Mouse (Mus musculus): Measurements from ENCODE around the gene Kctd7.
A peak's percentile ranks its signal among the peaks of the same experiment; 100 is the strongest.

Gene Kctd7

DNA sequence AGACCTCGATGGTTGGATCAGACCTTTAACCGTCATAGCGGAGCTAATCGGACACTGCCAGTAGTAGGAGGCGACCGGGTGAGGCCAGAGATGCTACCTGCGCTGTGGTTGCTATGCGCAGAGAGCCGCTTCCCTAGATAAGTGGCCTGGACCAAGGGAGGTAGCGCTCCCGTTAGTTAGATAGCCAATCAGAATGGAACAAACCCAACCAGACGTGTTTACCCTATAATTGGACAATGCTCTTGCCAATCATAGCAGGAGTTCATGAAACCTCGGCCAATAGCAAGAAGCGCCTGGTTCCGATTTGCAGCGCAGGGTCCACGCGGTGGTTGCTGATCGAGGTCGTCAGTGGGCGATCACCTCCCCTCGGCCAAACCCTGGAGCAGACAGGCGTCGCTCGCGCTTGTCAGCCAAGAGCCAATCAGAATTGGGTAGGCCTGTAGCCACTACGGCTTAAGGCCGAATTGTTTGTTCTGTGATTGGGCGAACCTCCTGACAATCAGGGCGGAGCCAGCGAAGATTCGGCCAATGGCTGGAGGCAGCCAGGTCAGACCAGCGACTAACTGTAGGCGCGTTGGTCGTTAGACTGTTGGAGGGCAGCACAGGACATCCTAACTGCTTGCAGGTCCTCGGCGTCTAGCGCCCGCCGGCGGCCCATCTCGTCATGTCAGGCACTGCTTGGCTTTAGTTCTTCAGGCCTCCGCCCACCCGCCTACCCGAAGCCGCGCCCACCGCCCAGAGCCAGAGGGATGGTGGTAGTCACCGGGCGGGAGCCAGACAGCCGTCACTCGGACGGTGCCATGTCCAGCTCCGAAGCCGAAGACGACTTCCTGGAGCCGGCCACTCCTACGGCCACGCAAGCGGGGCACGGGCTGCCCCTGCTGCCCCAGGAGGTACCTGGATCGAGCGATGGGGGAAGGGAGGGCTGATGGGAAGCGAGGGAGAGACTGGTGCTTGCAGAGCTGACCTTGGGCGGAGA is at the start of gene Kctd7:
TSS of gene Kctd7 (plus strand) at position 528 of the 979 bp plus-strand sequence.
- peak; percentile 97 for DNase-seq (ENCODE audit: low spot score)

DNA sequence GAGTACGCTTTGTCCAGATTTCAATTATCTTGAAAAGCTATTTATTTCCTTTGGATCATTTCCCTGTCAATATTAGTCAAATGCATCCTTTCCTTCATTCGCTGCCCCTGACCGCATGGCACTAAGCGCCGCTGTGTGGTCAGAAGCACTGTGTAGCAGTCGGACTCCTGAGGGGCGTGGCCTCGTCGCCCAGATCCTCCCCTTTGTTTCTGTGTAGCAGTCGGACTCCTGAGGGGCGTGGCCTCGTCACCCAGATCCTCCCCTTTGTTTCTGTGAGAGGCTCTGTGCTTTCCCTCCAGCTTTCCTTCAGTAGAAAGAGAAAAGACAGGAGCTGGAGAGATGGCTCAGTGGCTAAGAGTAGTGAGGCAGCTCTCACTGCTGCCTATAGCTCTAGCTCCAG is 47.9 kb upstream of the Kctd7 start:
- no peak for DNase-seq (ENCODE audit: low spot score)

DNA sequence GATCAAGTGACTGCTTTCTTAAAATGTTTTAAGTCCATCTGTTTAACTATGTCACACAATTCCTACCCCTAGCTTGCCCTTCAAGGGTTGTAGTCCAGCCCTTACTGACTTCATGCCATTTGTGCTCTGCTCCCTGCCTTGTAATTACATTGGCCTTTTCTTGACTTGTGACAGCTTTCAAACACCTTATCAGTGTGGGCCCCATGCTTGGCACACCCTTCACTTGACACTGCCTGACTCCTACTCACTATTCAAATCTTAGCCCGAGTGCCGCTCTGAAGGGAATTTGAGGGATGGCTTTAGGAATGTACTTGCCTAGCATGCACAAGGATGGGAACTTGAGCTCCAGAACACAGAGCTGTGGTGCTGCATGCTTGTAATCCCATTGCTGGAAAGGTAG is 46.8 kb upstream of the Kctd7 start:
- DNase-seq (ENCODE audit: low spot score) = peak; percentile 64

DNA sequence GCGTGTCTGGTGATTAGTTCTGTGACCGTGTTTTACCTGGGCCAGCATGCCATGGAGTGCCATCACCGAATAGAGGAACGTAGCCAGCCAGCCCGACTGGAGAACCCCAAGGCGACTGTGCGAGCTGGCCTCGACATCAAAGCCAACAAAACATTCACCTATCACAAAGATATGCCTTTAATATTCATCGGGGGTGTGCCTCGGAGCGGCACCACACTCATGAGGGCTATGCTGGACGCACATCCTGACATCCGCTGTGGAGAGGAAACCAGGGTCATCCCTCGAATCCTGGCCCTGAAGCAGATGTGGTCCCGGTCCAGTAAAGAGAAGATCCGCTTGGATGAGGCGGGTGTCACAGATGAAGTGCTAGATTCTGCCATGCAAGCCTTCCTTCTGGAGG is 42.9 kb upstream of the Kctd7 start:
- no peak for DNase-seq (ENCODE audit: low spot score)

DNA sequence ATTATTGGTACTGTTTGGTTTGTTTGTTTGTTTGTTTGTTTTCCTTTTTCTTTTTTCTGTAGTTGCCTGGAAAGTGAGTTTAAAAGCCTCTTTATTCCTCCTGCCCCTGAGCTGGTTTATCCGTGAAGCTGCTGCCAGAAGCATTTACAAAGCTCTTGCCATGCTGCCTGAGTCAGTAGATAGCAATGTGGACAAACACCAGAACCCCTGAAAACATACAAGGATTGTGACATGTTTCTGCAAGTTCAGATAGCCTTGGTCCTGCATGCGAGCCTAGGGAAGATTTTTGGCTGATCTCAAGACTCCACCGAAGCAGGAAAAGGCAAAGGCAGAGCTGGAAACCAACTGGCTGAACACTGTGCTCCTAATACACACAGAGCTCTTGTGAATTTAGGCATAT is 35.3 kb upstream of the Kctd7 start:
- no peak for DNase-seq (ENCODE audit: low spot score)

DNA sequence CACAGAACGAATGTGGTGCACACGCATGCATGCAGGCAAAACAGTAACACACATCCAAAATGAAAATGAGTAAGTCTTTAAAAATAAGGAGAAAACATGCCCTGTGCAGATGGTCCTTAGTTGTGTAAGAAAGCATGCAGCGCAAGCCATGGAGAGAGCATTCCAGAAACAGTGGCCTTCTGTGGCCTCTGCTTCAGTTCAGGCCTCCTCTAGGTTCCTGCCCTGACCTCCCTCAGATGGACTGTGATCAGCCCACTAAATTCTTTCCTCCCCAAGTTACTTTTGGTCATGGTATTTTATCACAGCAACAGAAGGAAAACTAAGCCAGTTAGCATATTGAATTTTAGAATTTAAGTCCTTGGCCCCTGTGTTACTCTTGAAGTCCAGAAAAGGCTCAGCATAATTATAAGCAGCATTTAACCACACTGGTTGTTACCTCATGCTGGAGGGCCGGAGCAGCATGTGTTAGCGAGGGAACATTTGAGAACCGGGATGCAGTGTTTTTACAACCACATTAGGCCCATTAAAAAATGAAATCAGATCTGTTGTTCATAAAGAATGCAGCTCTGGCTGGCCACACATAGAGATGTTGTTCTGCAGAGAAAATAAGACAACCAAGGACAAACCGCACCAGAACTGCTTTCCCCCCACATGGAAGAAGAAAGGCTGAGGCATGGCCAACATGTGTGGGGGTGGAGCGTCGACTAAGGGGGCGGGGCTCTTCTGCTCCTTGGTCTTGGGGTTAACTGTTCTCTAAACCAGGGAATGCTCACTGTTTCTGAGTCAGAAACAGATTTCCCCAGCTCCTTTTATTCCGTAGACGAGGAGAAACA is 33.8 kb upstream of the Kctd7 start:
- DNase-seq (ENCODE audit: low spot score) = no peak

DNA sequence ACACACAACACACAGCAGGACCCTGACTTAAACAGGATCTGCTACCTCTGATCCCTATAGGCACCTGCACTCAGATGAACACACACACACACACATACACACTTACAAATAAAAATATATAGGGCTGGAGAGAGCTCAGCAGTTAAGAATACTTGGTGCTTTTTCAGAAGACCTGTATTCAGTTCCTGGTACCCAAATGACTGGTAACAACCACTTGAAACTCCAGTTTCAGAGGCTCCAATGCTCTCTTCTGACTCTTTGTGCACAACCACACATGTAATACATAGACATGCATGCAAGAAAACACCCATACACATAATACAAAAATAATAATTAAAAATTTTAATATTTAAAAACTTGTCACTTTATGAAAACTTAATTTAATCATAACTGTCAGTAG is 32.0 kb upstream of the Kctd7 start:
- no peak for DNase-seq (ENCODE audit: low spot score)

DNA sequence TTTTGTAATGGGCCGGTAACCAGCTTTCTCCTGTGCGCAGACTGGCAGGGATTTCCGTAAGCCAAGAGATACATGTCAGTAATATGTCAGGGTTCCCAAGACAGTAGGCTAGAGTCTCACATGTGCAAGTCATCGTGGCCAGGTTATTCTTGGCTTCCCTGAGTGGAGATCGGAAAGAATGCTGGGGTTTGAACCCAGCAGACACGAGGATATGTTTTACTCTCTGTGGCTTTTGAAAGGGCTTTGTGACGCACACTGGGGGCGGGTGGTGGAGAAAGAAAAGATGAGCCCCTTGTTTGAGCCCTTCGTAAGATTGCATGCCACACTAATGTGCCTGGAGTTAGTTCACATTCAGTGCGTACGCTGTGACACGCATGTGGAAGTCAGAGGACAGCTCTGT is 28.5 kb upstream of the Kctd7 start:
- no peak for DNase-seq (ENCODE audit: low spot score)

DNA sequence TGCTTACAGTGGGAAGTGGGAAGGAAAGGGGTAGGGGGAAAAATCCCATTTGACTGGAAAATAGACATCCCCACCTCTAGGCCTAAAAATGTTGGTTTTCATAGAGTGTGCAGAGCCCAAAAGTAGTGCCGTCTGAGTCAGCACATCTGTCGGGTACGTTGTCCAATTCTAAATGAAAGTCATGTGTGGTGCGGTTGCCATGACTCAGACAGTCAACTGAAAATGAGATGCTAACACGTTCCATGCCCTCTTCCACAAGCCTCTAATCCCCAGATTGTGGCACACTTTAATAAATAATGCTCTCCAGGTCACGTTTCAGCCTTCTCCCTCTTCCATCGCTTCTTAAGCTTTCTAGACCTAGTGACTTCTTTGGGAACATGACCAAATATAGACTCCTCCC is 27.8 kb upstream of the Kctd7 start:
- no peak for DNase-seq (ENCODE audit: low spot score)

DNA sequence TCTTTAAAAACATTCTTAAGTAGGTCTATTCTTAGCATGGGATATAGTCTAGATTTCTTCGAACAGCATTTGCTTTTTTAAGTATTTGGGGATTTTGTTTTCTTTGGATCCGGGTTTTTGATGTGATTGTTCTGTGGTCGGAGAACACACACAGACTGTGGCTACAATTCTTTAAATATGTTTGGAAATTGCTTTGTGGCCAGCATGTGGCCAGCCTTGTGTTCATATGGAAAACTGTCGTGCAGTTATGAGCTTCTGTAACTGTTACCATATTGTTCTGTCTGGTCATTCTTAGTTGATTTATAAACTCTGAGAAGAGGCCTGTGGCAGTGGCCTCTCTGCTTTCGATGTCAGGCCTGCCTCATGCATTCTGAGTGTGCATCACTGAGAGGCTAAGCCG is 26.7 kb upstream of the Kctd7 start:
- DNase-seq (ENCODE audit: low spot score) = no peak

DNA sequence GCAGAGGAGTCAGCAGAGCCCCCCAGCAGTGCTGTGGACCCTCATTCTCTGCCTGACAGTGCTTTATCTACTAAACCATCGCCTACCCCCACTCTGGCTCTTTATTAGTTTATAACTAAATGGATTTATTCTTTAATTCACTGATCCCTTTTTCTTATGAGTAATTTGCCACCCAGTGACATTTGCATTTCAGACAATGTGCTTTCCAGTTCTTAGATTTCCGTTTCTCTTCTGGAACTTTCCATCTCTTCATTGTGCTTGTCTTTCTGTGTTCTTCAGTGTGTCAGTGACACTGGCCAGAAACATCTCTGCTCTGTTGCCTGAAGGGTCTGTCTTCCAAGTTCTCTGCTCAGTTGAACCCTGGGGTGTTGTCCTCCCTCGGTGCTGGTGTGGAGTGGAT is 25.4 kb upstream of the Kctd7 start:
- DNase-seq (ENCODE audit: low spot score) = no peak

DNA sequence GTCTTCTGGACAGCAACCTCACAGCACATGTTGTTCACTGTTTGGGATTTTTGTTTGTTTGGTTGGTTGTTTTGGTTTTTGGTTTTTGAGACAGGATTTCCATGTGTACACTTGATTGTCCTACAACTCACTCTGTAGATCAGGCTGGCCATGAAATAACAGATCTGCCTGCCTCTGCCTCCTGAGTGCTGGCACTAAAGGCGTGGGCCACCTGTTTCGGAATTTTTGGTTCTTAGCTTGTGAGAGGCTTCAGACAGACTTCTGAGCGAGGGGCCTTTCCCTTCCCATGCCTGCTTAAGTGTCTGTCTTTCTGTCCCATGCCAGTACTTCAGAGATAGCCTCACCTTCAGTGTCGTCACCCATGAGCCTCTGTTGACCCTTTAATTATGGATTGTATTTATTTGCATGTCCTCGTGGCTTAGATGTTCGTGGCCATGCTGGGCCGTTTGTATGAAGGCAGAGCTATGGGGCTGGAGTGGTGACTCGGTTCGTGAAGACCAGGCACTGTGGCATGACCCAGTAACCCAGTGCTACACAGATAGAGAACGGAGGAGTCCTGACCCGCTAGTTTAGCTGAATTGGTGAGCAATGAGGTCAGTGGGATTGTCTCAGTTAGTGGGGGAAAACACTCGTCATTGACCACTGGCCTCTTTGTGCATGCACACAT is 24.5 kb upstream of the Kctd7 start:
- no peak for DNase-seq (ENCODE audit: low spot score)

DNA sequence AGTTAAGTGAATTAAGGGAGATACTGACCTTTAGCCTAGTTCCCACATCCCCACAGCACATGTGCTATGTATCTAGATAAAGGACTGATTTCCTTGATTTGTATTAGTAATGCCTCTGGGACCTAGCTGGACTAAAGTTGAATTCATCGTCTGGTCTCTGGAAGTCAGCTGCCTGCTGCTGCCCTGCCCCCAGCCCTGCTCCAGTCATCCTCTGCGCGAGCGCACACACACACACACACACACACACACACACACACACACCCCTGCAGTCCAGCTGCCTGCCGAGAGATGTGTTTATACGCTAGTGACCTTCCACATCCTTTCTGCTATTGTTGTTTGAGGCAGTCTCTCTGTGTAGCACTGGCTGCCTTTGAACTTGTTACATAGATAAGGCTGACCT is 23.8 kb upstream of the Kctd7 start:
- DNase-seq (ENCODE audit: low spot score) = no peak

DNA sequence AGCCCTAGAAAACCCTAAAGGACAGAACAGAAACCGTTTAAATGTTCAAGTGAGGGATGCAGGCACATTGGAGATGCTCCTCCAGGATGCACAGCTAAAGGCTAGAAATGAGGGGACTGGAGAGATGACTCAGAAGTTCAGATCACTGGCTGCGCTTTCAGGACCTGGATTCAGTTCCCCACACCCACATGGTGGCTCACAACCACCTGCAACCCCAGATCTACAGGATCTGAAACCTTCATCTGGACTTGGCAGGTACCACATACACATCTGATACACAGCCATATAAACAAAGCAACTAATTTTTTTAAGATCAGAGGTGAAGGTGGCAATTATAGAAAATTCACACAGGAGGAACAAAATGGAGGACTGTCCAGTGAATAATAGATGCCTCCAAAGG is 22.3 kb upstream of the Kctd7 start:
- no peak for DNase-seq (ENCODE audit: low spot score)

DNA sequence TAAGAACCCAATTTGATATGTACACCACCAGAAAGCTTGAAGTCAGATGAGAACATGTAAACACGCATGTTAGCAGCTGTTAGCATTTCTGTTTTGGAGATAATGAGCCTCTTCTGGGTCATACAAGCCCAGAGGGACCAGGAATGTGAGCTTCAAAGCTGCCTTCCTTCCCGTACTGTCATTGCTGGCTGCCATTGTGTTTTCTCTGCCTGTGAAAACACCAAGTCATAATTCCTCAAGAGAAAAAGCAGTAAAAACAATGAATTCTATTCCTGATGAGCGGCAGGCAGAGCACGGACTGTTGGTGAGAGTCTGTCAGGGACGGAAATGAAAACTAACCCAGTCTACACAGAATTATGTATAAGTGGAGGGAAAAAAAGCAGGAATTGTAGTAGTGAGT is 20.4 kb upstream of the Kctd7 start:
- no peak for DNase-seq (ENCODE audit: low spot score)

DNA sequence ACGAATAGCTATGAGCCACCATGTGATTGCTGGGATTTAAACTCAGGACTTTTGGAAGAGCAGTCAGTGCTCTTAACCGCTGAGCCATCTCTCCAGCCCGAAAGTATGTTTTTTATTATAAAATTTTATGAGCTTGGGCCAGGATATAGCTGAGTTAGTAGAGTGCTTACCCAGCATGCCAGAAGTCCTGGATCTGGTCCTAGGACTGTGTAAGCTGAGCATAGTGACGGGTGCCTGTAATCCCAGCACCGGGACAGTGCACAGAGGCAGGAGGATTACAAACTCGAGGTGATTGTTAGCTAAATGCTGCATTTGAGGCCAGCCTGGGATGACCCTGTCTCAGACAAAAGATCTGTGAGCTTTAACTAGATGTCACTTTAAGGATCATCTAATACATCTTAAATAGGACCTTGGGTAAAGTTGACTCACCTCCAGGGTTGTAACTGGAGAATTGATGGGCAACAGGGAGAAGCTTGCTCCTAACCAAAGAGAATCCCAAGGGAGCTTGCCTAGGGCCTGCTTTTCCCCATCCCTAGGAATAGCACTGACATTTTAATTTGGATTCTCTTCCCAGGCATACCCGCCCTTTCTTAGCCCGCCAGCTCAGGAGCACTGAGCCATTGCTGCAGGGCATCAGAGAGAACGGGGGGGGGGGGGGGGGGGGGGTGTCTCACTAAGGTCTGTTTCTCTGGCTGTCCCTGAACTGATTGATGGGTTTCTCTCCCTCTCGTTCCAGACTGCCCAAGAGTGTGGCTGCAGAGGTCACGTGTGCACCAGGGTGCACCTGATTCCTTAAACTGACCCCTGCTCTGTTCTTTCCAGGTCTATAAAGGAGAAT is 15.8 kb upstream of the Kctd7 start:
- DNase-seq (ENCODE audit: low spot score) = no peak

DNA sequence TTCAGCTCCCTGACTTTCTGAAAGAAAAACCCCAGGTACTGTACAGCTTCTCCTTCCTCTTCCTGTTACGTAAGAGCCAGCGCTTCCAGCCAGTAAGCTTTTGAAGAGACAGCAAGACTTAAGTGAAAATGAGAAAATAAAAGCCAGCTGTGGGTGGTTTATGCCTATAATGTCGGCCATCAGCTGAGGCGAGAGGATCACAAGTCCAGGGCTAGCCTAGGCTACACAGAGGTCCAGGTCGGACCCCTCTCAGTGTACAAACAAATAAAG is 15.2 kb upstream of the Kctd7 start:
- DNase-seq (ENCODE audit: low spot score) = no peak

DNA sequence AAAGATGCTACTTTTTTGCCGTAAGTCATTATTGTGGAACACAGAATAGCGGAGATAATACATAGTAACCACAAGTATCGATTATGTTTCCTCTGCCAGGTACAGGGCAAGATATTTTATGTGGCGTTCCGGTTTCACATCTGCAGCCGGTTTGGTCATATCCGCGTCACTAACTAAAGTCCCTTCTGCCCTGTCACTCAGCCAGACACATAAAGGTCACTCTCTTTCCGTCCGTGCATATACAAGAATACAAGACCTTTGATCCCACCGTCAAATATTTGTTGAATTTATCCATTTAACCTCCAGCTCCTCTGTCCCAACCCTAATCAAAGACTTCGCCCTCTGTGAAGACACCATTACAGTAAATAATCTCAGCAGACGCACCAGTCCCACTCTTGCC is 8.1 kb upstream of the Kctd7 start:
- DNase-seq (ENCODE audit: low spot score) = no peak

DNA sequence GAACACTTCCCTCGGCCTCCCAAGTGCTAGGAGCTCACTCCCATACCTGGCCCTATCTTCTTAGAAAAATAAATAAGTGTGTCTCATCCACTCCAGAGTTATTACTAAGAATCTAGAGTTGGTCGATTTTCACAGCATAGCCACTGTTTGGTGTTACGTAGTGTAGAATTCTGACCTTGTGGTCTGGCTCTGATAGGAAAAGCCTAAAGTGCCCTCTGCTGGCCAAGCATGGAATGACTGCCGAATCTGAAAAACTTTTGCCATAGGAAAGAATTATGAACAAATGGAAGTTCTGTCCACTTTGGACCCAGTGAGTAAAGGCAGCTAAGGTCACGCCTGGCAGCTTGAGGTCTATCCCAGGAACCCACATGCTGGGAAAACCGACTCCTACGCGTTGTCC is 5.3 kb upstream of the Kctd7 start:
- DNase-seq (ENCODE audit: low spot score) = peak; percentile 79

DNA sequence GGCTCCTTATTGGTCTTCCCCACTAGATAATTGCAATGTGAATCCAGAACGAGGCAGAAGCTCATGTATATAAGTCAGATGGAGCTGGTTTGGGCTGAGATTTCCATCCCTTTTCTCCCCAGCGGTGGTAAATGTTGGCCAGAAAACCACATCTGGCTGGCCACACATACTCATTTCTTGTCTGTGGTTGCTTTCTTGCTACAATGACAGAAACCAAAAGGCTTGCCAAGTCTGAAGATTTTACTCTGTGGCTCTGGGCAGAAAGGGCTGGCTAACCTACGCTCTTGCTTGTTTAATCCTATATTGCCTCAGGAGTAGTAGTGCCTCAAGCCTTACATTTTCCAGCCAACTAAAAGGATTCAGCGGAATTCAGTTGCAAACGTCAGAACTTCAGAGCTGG is 3.5 kb upstream of the Kctd7 start:
- no peak for DNase-seq (ENCODE audit: low spot score)

DNA sequence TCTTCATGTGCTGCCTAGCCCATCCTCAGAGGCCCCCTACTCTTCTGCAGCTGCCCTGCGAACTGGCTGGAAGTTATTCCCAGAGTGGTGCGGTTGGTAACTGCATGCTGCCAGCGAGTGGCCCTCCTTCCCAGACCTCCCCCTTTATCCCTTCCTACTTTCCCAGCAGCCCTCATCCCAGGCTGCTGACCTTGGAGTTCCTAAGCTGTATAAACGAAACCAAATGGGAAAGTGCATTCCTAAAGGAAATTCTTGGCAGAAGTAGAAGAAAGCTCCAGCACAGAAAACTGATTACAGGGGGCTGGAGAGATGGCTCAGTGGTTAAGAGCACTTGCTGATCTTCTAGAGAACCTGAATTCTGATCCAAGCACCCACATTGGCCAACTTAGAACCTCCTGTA is 2.6 kb upstream of the Kctd7 start:
- no peak for DNase-seq (ENCODE audit: low spot score)

DNA sequence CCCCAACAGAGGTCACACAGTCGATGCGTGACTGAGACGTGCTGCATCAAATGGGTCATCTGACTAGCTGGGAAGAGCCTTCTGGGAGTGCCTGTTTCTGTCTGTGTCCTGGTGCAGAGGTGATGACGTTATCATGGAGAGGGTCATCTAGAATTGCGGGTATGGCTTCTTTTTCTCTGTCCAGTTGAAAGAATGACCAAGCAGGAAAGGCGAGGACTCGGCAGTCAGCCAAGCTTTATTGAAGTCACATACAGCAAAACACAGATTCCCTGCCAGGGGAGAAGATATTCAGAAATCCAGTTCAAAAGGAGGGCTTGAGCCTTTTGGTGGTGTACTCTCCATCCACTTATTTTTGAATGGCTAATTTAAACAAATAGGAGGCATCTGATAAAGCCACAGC is 1.6 kb upstream of the Kctd7 start:
- no peak for DNase-seq (ENCODE audit: low spot score)
